Mouse (Mus musculus): ENCODE results near the gene Map4k4.

Map4k4 gene

GRCm38 (mm10) chr1:39900181-39901005 is at the start of gene Map4k4:
Map4k4 (plus strand) TSS chr1:39900913.
- DNase-seq (ENCODE audit: low spot score in 2 of 2), result peak; percentile 29 to 51

- DNase-seq (ENCODE audit: low spot score in 2 of 2), result no peak
Observed at GRCm38 (mm10) chr1:39855949-39856348, 44.8 kb upstream of the Map4k4 start.

GRCm38 (mm10) chr1:39856795-39857447 is 43.8 kb upstream of the Map4k4 start:
- no peak for DNase-seq (ENCODE audit: low spot score in 2 of 2)

GRCm38 (mm10) chr1:39857448-39857820 is 43.3 kb upstream of the Map4k4 start:
- no peak for DNase-seq (ENCODE audit: low spot score in 2 of 2)

- DNase-seq (ENCODE audit: low spot score in 2 of 2), result no peak
Observed at GRCm38 (mm10) chr1:39859213-39859612, 41.5 kb upstream of the Map4k4 start.

- no peak for DNase-seq (ENCODE audit: low spot score in 2 of 2)
Observed at GRCm38 (mm10) chr1:39866367-39867141, 34.2 kb upstream of the Map4k4 start.

- DNase-seq (ENCODE audit: low spot score in 2 of 2), result no peak
Observed at GRCm38 (mm10) chr1:39867142-39867525, 33.6 kb upstream of the Map4k4 start.

GRCm38 (mm10) chr1:39867966-39868593 is 32.6 kb upstream of the Map4k4 start:
- DNase-seq (ENCODE audit: low spot score in 2 of 2), result no peak

- no peak for DNase-seq (ENCODE audit: low spot score in 2 of 2)
Observed at GRCm38 (mm10) chr1:39868825-39869571, 31.7 kb upstream of the Map4k4 start.

GRCm38 (mm10) chr1:39869721-39870201 is 31.0 kb upstream of the Map4k4 start:
- DNase-seq (ENCODE audit: low spot score in 2 of 2), result no peak

GRCm38 (mm10) chr1:39877981-39878380 is 22.7 kb upstream of the Map4k4 start:
- no peak for DNase-seq (ENCODE audit: low spot score in 2 of 2)

GRCm38 (mm10) chr1:39882505-39882904 is 18.2 kb upstream of the Map4k4 start:
- DNase-seq (ENCODE audit: low spot score in 2 of 2), result no peak

- no peak for DNase-seq (ENCODE audit: low spot score in 2 of 2)
Observed at GRCm38 (mm10) chr1:39884803-39885515, 15.8 kb upstream of the Map4k4 start.

- DNase-seq (ENCODE audit: low spot score in 2 of 2), result no peak
Observed at GRCm38 (mm10) chr1:39887997-39888396, 12.7 kb upstream of the Map4k4 start.

GRCm38 (mm10) chr1:39889429-39889828 is 11.3 kb upstream of the Map4k4 start:
- no peak for DNase-seq (ENCODE audit: low spot score in 2 of 2)

- no peak for DNase-seq (ENCODE audit: low spot score in 2 of 2)
Observed at GRCm38 (mm10) chr1:39889973-39890372, 10.7 kb upstream of the Map4k4 start.

- DNase-seq (ENCODE audit: low spot score in 2 of 2), result no peak
Observed at GRCm38 (mm10) chr1:39893153-39893880, 7.4 kb upstream of the Map4k4 start.

GRCm38 (mm10) chr1:39895097-39895496 is 5.6 kb upstream of the Map4k4 start:
- no peak for DNase-seq (ENCODE audit: low spot score in 2 of 2)

GRCm38 (mm10) chr1:39895506-39895905 is 5.2 kb upstream of the Map4k4 start:
- peak; percentile 42 to 61 for DNase-seq (ENCODE audit: low spot score in 2 of 2)

GRCm38 (mm10) chr1:39896581-39896980 is 4.1 kb upstream of the Map4k4 start:
- DNase-seq (ENCODE audit: low spot score in 2 of 2), result peak; percentile 58 to 66
